Mouse (Mus musculus) lung, embryonic 14.5 days (tissue): Measurements from ENCODE around the gene Ube2j2. TPM values are rescaled to one million over a fixed set of nuclear protein-coding genes. Genes with fewer than 3 reads are reported as not detected.

Experiments used
- ATAC-seq: fragments of 200-750 bp; cut with Nextera tagmentation; 2 replicates; pipeline ENCODE4 v1.8.0; 2017; ENCODE audit warnings: mild to moderate bottlenecking, moderate TSS enrichment, moderate library complexity; ENCODE audit not compliant: insufficient read depth
- DNase-seq: peaks from one replicate; pipeline ENCODE4 v3.0.0-alpha.2; 2015
- H3K27ac ChIP-seq: fragments of 300-500 bp; sonication (generic); 2 replicates; pipeline ENCODE4 v1.5.1; 2014; ENCODE audit warnings: low read depth, mild to moderate bottlenecking, moderate library complexity
- H3K27me3 ChIP-seq: fragments of 300-500 bp; sonication (generic); 2 replicates; pipeline ENCODE4 v1.6.1; 2014; ENCODE audit warnings: low read length, control low read depth; ENCODE audit not compliant: insufficient read depth
- H3K36me3 ChIP-seq: fragments of 300-500 bp; sonication (generic); 2 replicates; pipeline ENCODE4 v1.6.1; 2014; ENCODE audit warnings: control low read depth; ENCODE audit not compliant: insufficient read depth
- H3K4me1 ChIP-seq: fragments of 300-500 bp; sonication (generic); 2 replicates; pipeline ENCODE4 v1.6.1; 2014; ENCODE audit warnings: antibody characterized with exemption, control low read depth; ENCODE audit not compliant: insufficient read depth
- H3K4me2 ChIP-seq: fragments of 300-500 bp; sonication (generic); 2 replicates; pipeline ENCODE4 v1.6.1; 2014; ENCODE audit warnings: mild to moderate bottlenecking
- H3K4me3 ChIP-seq: fragments of 300-500 bp; sonication (generic); 2 replicates; pipeline ENCODE4 v1.5.1; 2014; ENCODE audit warnings: low read depth, low read length
- H3K9ac ChIP-seq: fragments of 300-500 bp; sonication (generic); 2 replicates; pipeline ENCODE4 v1.6.1; 2014
- H3K9me3 ChIP-seq: fragments of 300-500 bp; sonication (generic); 2 replicates; pipeline ENCODE4 v1.6.1; 2016; ENCODE audit warnings: low read depth, low read length, control low read depth
- CTCF ChIP-seq: IDR thresholded peaks from 2 replicates; pipeline ENCODE4 v1.5.1; 2016; ENCODE audit warnings: antibody characterized with exemption, low read depth
- WGBS: fragments of 180-500 bp; shearing (Covaris S2); extraction: QIAGEN DNeasy Blood & Tissue Kit; methylation state at CpG from one replicate; pipeline ENCODE4 v1.1.7; 2014; 5-methylcytosine and 5-hydroxymethylcytosine counted together
- polyA plus RNA-seq: library from polyadenylated mRNA; unstranded; fragments of >200 nt; fragmentation: Nextera tagmentation; extraction: Ambion mirVana; gene quantifications from 2 replicates; pipeline ENCODE4 v1.2.1, GENCODE M21; 2014

Ube2j2 gene
- polyA plus RNA-seq, 1 experiment from 2014 or later: 127 TPM

DNA sequence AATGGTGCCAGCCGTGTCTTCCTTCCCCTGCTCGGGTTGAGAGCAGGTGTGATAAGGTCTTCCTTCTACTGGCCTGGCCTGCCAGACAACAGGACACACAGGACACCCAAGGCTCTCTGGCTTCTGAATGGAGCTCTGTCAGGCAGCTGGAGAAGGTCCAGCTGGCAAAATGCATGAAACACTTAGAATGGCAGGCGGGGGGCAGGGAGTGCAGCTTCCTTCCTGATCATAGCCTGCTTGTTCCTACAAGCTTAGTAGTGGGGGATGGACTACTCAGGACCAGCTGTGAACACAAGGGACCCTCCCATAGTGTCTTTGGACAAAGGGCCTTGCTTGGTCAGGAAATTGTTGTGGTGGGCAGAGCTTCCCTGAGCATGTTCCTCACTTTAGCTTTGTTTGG, 42.4 kb upstream of the Ube2j2 start:
- Histone ChIP-seq H3K9ac (no peak overlapping the region), H3K9me3 (no peaks in the 10 kb centered on the region), H3K4me1 (no peaks in the 10 kb centered on the region), H3K27ac (no peak overlapping the region), H3K36me3 (peaks cover 83% of the 10 kb centered on the region), H3K4me3 (no peak overlapping the region), H3K27me3 (no peaks in the 10 kb centered on the region), H3K4me2 (no peak overlapping the region)
- WGBS: 45% methylated on average over 3 of the region's 3 CpGs
- no peak for TF ChIP-seq CTCF
- ATAC-seq: peak; percentile 70; the same call in 1 of the 2 replicates
- peak; percentile 71 for DNase-seq

DNA sequence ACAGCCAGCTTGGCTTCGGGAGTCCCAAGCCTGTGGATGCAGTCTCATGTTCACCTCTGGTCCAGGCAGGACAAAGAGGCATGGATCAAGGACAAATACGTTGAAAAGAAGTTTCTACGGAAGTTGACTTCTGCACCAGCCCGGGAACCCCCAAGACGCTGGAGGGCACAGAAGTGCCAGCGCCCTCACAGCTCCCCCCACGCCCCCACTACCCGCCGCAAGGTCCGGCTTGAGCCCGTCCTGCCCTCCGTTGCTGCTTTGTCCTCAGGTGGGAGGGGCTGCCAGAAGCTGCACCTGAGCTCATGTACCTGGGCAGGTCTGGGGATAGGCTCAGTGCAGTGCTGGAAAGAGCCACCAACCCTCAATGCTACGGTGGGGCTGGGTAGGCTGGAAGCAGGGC, 40.4 kb upstream of the Ube2j2 start:
- no peaks in the 10 kb centered on the region for H3K9me3 ChIP-seq
- peaks cover 76% of the 10 kb centered on the region for H3K36me3 ChIP-seq
- no peaks in the 10 kb centered on the region for H3K4me1 ChIP-seq
- WGBS: 90% methylated on average over 13 of the region's 13 CpGs
- no peak for TF ChIP-seq CTCF
- no peak for ATAC-seq
- no peak overlapping the region for H3K4me2 ChIP-seq
- no peak overlapping the region for H3K27ac ChIP-seq
- no peak for DNase-seq
- H3K4me3 ChIP-seq: no peak overlapping the region
- no peaks in the 10 kb centered on the region for H3K27me3 ChIP-seq
- no peak overlapping the region for H3K9ac ChIP-seq

DNA sequence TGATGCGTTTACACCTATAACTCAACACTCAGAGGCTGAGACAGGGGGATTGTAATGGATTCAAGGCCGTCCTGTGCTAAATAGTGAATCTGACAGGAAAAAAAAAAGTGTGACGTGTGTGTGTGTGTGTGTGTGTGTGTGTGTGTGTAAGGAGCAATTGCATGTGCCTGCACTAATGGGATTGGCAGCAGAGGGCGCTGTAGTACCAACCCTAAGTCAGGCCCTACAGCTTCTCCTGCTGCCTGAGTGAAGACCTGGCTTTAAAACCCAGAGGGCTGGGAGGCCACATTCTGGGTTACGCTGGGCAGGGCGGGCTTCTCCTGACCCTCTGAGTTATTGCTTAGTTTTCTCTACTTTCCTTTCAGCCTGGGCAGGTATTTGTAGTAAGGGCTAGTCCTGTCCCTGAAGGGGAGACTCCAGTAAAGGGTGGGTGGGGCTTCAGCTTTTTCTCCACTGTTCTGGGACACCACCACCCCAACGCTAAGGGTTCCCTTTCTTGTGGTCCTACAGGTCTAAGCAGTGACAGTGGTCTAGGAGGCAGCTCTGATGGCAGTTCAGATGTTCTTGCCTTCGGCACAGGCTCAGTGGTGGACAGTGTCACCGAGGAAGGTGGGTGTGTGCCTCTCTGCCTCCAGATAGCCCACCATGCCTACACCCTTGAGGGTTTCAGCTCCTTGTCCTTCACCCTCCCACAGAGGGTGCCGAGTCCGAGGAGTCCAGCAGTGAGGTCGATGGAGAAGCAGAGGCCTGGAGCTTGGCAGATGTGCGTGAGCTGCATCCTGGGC, 39.1 kb upstream of the Ube2j2 start:
- H3K4me3 ChIP-seq: no peak overlapping the region
- H3K27me3 ChIP-seq: no peaks in the 10 kb centered on the region
- H3K4me2 ChIP-seq: no peak overlapping the region
- TF ChIP-seq CTCF: peak; percentile 48
- DNase-seq (peak; percentile 39), ATAC-seq (no peak)
- 86% methylated on average over 13 of the region's 13 CpGs for WGBS
- H3K4me1 ChIP-seq: no peaks in the 10 kb centered on the region
- H3K9me3 ChIP-seq: no peaks in the 10 kb centered on the region
- H3K9ac ChIP-seq: no peak overlapping the region
- H3K27ac ChIP-seq: no peak overlapping the region
- H3K36me3 ChIP-seq: peaks cover 63% of the 10 kb centered on the region

DNA sequence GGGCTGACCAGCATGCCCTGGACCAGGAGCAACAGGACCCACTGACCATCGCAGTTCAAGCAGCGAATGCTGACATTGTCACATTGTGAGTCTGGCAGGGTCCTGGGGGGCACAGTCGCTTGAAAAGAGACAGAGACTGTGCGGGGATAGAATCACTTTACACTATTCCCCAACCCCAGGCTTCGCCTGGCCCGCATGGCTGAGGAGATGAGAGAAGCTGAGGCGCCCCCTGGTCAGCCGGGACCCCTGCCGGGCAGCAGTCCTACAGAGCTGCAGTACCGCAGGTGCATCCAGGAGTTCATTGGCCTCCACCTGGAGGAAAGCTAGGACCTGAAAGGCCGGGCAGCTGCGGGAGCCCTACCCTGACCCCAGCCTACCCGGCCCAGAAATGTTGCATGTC, 38.0 kb upstream of the Ube2j2 start:
- DNase-seq (no peak), ATAC-seq (no peak)
- Histone ChIP-seq H3K4me3 (no peak overlapping the region), H3K9me3 (no peaks in the 10 kb centered on the region), H3K27ac (no peak overlapping the region), H3K9ac (no peak overlapping the region), H3K4me1 (no peaks in the 10 kb centered on the region), H3K36me3 (peaks cover 52% of the 10 kb centered on the region), H3K27me3 (no peaks in the 10 kb centered on the region), H3K4me2 (no peak overlapping the region)
- TF ChIP-seq CTCF: no peak
- WGBS: 88% methylated on average over 13 of the region's 13 CpGs

DNA sequence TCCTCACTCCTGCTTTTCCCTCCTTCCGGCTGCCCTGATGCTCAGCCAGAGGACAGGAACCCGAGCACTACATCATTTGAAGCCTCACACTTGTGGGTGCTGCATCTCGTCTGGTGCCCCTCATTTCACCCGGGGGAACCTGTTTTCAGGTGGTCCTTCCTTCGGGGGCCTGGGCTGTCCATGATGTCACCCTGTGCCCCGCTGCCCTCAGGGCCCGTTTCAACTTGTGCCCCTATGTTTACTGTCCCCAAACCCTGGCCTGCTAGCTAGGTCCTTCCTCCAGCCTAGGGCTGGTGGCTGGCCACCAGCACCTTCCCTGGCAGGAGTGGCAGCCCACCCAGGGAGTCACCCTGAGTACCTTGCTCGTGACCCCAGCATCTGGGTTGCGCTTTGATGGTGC, 37.5 kb upstream of the Ube2j2 start:
- 75% methylated on average over 9 of the region's 9 CpGs for WGBS
- no peaks in the 10 kb centered on the region for H3K9me3 ChIP-seq
- H3K4me3 ChIP-seq: no peak overlapping the region
- ATAC-seq: no peak
- no peaks in the 10 kb centered on the region for H3K27me3 ChIP-seq
- H3K4me2 ChIP-seq: no peak overlapping the region
- no peak overlapping the region for H3K9ac ChIP-seq
- peaks cover 47% of the 10 kb centered on the region for H3K36me3 ChIP-seq
- H3K4me1 ChIP-seq: no peaks in the 10 kb centered on the region
- no peak for DNase-seq
- no peak overlapping the region for H3K27ac ChIP-seq
- TF ChIP-seq CTCF: no peak

DNA sequence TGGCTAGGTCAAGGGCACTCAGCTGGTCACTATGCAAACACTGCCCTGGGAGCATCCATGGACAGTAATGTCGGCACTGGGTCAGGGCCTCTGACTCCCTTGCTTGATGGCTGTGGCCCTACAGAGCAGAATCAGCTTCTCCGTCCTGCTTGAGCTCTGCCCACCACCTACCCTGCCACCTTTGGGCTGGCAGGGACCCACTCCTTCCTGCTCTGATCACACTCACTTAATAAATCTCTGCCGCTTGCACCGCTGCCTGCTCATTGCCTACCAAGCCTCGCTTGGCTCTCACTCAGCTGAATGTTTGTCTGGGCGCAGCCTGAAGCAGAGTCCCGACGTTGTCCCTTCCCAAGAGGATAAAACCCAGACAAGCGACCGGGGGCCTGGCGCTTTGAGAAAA, 36.6 kb upstream of the Ube2j2 start:
- Histone ChIP-seq H3K27ac (no peak overlapping the region), H3K9ac (no peak overlapping the region), H3K4me3 (no peak overlapping the region), H3K4me2 (no peak overlapping the region), H3K36me3 (peaks cover 38% of the 10 kb centered on the region), H3K9me3 (no peaks in the 10 kb centered on the region), H3K4me1 (no peaks in the 10 kb centered on the region), H3K27me3 (no peaks in the 10 kb centered on the region)
- TF ChIP-seq CTCF: no peak
- no peak for ATAC-seq
- DNase-seq: no peak
- 62% methylated on average over 11 of the region's 11 CpGs for WGBS

DNA sequence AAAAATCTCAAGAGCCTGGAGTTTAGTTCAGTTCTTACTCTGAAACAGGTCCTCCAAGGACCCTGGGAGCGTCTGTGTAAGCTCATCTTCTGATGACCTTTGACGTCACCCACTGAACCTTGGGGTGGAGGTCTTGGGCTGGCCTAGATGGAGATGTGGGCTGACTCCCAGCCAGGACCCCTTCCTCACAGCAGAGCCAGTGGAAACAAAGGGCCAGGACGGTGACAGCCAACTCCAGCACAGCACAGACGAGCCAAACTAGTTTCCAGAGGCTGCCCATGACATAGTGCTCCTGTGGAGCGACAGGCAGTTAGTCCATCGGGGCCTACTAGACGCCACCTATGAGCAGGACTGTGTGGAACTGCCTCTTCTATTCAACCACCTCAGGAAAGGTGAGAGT, 35.4 kb upstream of the Ube2j2 start:
- WGBS: 68% methylated on average over 7 of the region's 7 CpGs
- Histone ChIP-seq H3K36me3 (peaks cover 26% of the 10 kb centered on the region), H3K4me1 (no peaks in the 10 kb centered on the region), H3K27me3 (no peaks in the 10 kb centered on the region), H3K4me2 (no peak overlapping the region), H3K27ac (no peak overlapping the region), H3K4me3 (no peak overlapping the region), H3K9ac (no peak overlapping the region), H3K9me3 (no peaks in the 10 kb centered on the region)
- no peak for ATAC-seq
- no peak for DNase-seq
- no peak for TF ChIP-seq CTCF

DNA sequence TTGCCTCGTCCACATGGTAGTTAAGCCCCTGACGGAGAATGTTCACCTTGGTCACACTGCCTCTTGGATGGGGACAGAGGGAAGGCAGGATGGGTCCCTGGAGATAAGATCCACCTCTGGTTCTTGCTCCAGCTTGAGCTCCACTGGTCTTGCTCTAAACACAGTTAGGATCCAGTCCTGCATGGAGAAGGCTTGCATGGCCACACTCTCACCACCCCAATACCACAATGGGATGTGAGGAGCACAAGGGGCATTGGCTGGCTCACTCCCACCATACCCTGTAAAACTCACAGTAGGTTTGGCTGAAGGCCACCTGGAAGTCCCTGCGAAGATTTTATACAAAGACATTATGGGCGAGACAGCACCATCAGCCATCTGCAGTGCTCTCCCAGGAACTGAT, 34.9 kb upstream of the Ube2j2 start:
- H3K9me3 ChIP-seq: no peaks in the 10 kb centered on the region
- no peak overlapping the region for H3K27ac ChIP-seq
- H3K4me1 ChIP-seq: no peaks in the 10 kb centered on the region
- no peak overlapping the region for H3K4me2 ChIP-seq
- H3K27me3 ChIP-seq: no peaks in the 10 kb centered on the region
- no peak for DNase-seq
- 89% methylated on average over 4 of the region's 4 CpGs for WGBS
- no peak overlapping the region for H3K9ac ChIP-seq
- peaks cover 23% of the 10 kb centered on the region for H3K36me3 ChIP-seq
- ATAC-seq: no peak
- no peak overlapping the region for H3K4me3 ChIP-seq
- TF ChIP-seq CTCF: no peak
